Mouse (Mus musculus) ES-Bruce4 (cell line): ENCODE results near the gene Mfsd6l.

Experiments
- CTCF ChIP-seq: IDR thresholded peaks from one replicate; pipeline ENCODE4 v1.8.1; 2011; ENCODE audit warnings: low read depth, low read length
- POLR2A ChIP-seq: IDR thresholded peaks from one replicate; pipeline ENCODE4 v1.8.1; 2011; ENCODE audit warnings: low read length; ENCODE audit not compliant: insufficient read depth

DNA sequence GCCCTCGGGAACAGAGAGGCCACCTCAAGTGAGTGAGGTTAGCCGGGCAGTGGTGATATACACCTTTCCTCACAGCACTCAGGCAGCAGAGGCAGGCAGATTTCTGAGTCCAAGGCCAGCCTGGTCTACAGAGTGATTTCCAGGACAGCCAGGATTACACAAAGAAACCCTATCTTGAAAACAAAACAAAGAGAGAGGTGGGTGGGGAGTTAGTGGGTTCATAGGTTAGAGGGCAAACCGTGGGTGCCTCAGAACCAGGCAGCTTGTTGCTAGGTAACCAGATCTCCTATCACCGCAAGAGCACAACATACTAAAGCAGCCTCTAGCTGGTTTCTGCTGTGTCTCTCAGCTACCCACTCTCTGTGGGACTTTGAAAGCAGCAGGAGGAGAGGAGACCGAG is 30.7 kb downstream of the Mfsd6l start, which contains the start of gene Ccdc42:
- TF ChIP-seq POLR2A: no peak
- TF ChIP-seq CTCF: no peak
